Mouse (Mus musculus): Measurements from ENCODE around the gene Armc9.

Armc9 gene

GRCm38 (mm10) chr1:86301221-86302091, 146.9 kb downstream of the Armc9 start:
- in situ Hi-C loops (cut with MboI; ENCODE audit: low pct_unique_long_range_greater_than_20kb in 1 of 2, low sequenced_read_pairs in 2 of 2, unreplicated experiment in 1 of 2): no loop called here

GRCm38 (mm10) chr1:86302532-86302931, 148.0 kb downstream of the Armc9 start, which contains the start of gene B3gnt7:
TSS of gene B3gnt7 (plus strand) at chr1:86302832.
- in situ Hi-C loops (cut with MboI; ENCODE audit: low pct_unique_long_range_greater_than_20kb in 1 of 2, low sequenced_read_pairs in 2 of 2, unreplicated experiment in 1 of 2): no loop called here

- in situ Hi-C loops (cut with MboI; ENCODE audit: low pct_unique_long_range_greater_than_20kb in 1 of 2, low sequenced_read_pairs in 2 of 2, unreplicated experiment in 1 of 2): no loop called here
Measured at GRCm38 (mm10) chr1:86303063-86303872, 148.7 kb downstream of the Armc9 start.

GRCm38 (mm10) chr1:86303873-86304250, 149.3 kb downstream of the Armc9 start:
- in situ Hi-C loops (cut with MboI; ENCODE audit: low pct_unique_long_range_greater_than_20kb in 1 of 2, low sequenced_read_pairs in 2 of 2, unreplicated experiment in 1 of 2): no loop called here

GRCm38 (mm10) chr1:86306686-86307085, 152.1 kb downstream of the Armc9 start:
- in situ Hi-C loops (cut with MboI; ENCODE audit: low pct_unique_long_range_greater_than_20kb in 1 of 2, low sequenced_read_pairs in 2 of 2, unreplicated experiment in 1 of 2): no loop called here

- in situ Hi-C loops (cut with MboI; ENCODE audit: low pct_unique_long_range_greater_than_20kb in 1 of 2, low sequenced_read_pairs in 2 of 2, unreplicated experiment in 1 of 2): no loop called here
Measured at GRCm38 (mm10) chr1:86307177-86307762, 152.7 kb downstream of the Armc9 start.

- in situ Hi-C loops (cut with MboI; ENCODE audit: low pct_unique_long_range_greater_than_20kb in 1 of 2, low sequenced_read_pairs in 2 of 2, unreplicated experiment in 1 of 2): no loop called here
Measured at GRCm38 (mm10) chr1:86307871-86308641, 153.5 kb downstream of the Armc9 start.

GRCm38 (mm10) chr1:86309270-86309833, 154.8 kb downstream of the Armc9 start:
- in situ Hi-C loops (cut with MboI; ENCODE audit: low pct_unique_long_range_greater_than_20kb in 1 of 2, low sequenced_read_pairs in 2 of 2, unreplicated experiment in 1 of 2): no loop called here

GRCm38 (mm10) chr1:86310536-86311310, 156.1 kb downstream of the Armc9 start:
- in situ Hi-C loops (cut with MboI; ENCODE audit: low pct_unique_long_range_greater_than_20kb in 1 of 2, low sequenced_read_pairs in 2 of 2, unreplicated experiment in 1 of 2): no loop called here

GRCm38 (mm10) chr1:86311467-86312005, 157.0 kb downstream of the Armc9 start:
- in situ Hi-C loops (cut with MboI; ENCODE audit: low pct_unique_long_range_greater_than_20kb in 1 of 2, low sequenced_read_pairs in 2 of 2, unreplicated experiment in 1 of 2): no loop called here

- in situ Hi-C loops (cut with MboI; ENCODE audit: low pct_unique_long_range_greater_than_20kb in 1 of 2, low sequenced_read_pairs in 2 of 2, unreplicated experiment in 1 of 2): no loop called here
Measured at GRCm38 (mm10) chr1:86312269-86312668, 157.7 kb downstream of the Armc9 start.

GRCm38 (mm10) chr1:86313096-86313771, 158.7 kb downstream of the Armc9 start:
- in situ Hi-C loops (cut with MboI; ENCODE audit: low pct_unique_long_range_greater_than_20kb in 1 of 2, low sequenced_read_pairs in 2 of 2, unreplicated experiment in 1 of 2): no loop called here

GRCm38 (mm10) chr1:86313772-86314125, 159.2 kb downstream of the Armc9 start:
- in situ Hi-C loops (cut with MboI; ENCODE audit: low pct_unique_long_range_greater_than_20kb in 1 of 2, low sequenced_read_pairs in 2 of 2, unreplicated experiment in 1 of 2): no loop called here

- in situ Hi-C loops (cut with MboI; ENCODE audit: low pct_unique_long_range_greater_than_20kb in 1 of 2, low sequenced_read_pairs in 2 of 2, unreplicated experiment in 1 of 2): no loop called here
Measured at GRCm38 (mm10) chr1:86320822-86321413, 166.3 kb downstream of the Armc9 start.

Data from mouse embryonic stem cell (cell line).